Mouse (Mus musculus) liver, embryonic 13.5 days (tissue): ENCODE measurements around the gene Dcun1d5. TPM values are rescaled to one million over a fixed set of nuclear protein-coding genes. Genes with fewer than 3 reads are reported as not detected.
"Not testable (repeated sequence)": the region's sequence is repeated elsewhere in the genome, so short reads cannot be mapped to it uniquely, and the experiment has no call there.

Source experiments
- ATAC-seq: fragments of 200-750 bp; cut with Nextera tagmentation; 2 replicates; pipeline ENCODE4 v1.8.0; 2017; ENCODE audit warnings: low read depth, mild to moderate bottlenecking, moderate number of reproducible peaks, moderate library complexity
- DNase-seq: peaks from one replicate; pipeline ENCODE4 v3.0.0; 2022
- H3K27ac ChIP-seq: fragments of 300-500 bp; sonication (generic); 2 replicates; pipeline ENCODE4 v1.5.1; 2015; ENCODE audit warnings: moderate library complexity, mild to moderate bottlenecking, inconsistent platforms
- H3K27me3 ChIP-seq: fragments of 300-500 bp; sonication (generic); 2 replicates; pipeline ENCODE4 v1.6.1; 2015; ENCODE audit warnings: mild to moderate bottlenecking, inconsistent platforms
- H3K36me3 ChIP-seq: fragments of 300-500 bp; sonication (generic); 2 replicates; pipeline ENCODE4 v1.6.1; 2015; ENCODE audit warnings: mild to moderate bottlenecking, inconsistent platforms
- H3K4me1 ChIP-seq: fragments of 300-500 bp; sonication (generic); replicated peaks from 2 replicates; pipeline ENCODE4 v1.6.1; 2015; ENCODE audit warnings: inconsistent platforms
- H3K4me2 ChIP-seq: fragments of 300-500 bp; sonication (generic); 2 replicates; pipeline ENCODE4 v1.6.1; 2015; ENCODE audit warnings: inconsistent platforms, mild to moderate bottlenecking, moderate library complexity
- H3K4me3 ChIP-seq: fragments of 300-500 bp; sonication (generic); replicated peaks from 2 replicates; pipeline ENCODE4 v1.5.1; 2015; ENCODE audit warnings: mild to moderate bottlenecking, inconsistent platforms
- H3K9ac ChIP-seq: fragments of 300-500 bp; sonication (generic); 2 replicates; pipeline ENCODE4 v1.6.1; 2015; ENCODE audit warnings: mild to moderate bottlenecking, inconsistent platforms
- H3K9me3 ChIP-seq: fragments of 300-500 bp; sonication (generic); replicated peaks from 2 replicates; pipeline ENCODE4 v1.6.1; 2016; ENCODE audit warnings: inconsistent platforms
- WGBS: fragments of 180-500 bp; shearing (Covaris S2); methylation state at CpG from one replicate; pipeline ENCODE4 v1.1.7; 2015; ENCODE audit not compliant: insufficient replicate concordance; 5-methylcytosine and 5-hydroxymethylcytosine counted together
- polyA plus RNA-seq: library from polyadenylated mRNA; unstranded; fragments of >200 nt; fragmentation: Nextera tagmentation; extraction: Ambion mirVana; gene quantifications from 2 replicates; pipeline ENCODE4 v1.2.1, GENCODE M21; 2015

The Dcun1d5 gene
- polyA plus RNA-seq, result 82.6 and 94.8 TPM in 2 replicates

- peak; percentile 99 for ATAC-seq
- H3K9ac ChIP-seq, result peak within 1 kb of the TSS; percentile 95
- peak; percentile 84 for DNase-seq
- H3K27ac ChIP-seq, result peak within 1 kb of the TSS; percentile 94
- H3K4me3 ChIP-seq, result peak within 1 kb of the TSS; percentile 93
- H3K9me3 ChIP-seq, result no peaks in the 10 kb centered on the region
- peaks cover 26% of the 10 kb centered on the region for H3K4me1 ChIP-seq
- WGBS, result 0% methylated on average over 62 of the region's 62 CpGs
- H3K36me3 ChIP-seq, result peaks cover 6% of the 10 kb centered on the region; the same call in 1 of the 2 replicates
- no peaks in the 10 kb centered on the region for H3K27me3 ChIP-seq
- H3K4me2 ChIP-seq, result peak within 1 kb of the TSS; percentile 84
These were observed at the start of gene Dcun1d5, which contains the start of gene Dync2h1 for GRCm38 (mm10) chr9:7184172-7184896. Gene Dcun1d5, plus strand, starts transcription at chr9:7184520. Gene Dync2h1, minus strand, starts transcription at chr9:7184446.

DNA sequence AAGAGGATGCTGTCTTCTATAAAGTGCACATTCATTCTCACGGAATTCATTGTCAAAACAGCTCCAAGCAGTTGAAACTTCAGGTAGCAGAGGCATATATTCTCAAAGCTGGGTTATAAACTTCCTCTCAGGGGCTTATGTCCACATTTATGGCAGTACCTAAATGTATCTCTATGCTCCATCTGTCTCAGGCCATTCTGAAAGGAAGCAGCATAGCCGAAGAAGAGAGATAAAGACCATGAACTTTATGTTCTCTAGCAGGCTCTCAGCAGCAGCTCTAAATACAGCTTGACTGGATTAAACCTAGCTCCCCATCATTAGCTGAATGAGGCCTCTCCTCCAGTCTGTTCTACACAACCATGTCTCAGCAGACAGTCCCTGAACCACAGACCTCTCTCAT is 29.9 kb upstream of the Dcun1d5 start:
- no peak overlapping the region for H3K4me3 ChIP-seq
- WGBS, result 35% methylated on average over 2 of the region's 2 CpGs
- no peaks in the 10 kb centered on the region for H3K27me3 ChIP-seq
- no peak overlapping the region for H3K27ac ChIP-seq
- H3K36me3 ChIP-seq, result no peaks in the 10 kb centered on the region
- no peak for ATAC-seq
- H3K9me3 ChIP-seq, result no peaks in the 10 kb centered on the region
- H3K4me1 ChIP-seq, result no peaks in the 10 kb centered on the region
- H3K9ac ChIP-seq, result no peak overlapping the region
- no peak overlapping the region for H3K4me2 ChIP-seq
- DNase-seq, result no peak

- no peak for ATAC-seq
- Histone ChIP-seq H3K27ac (no peak overlapping the region), H3K4me3 (no peak overlapping the region), H3K9ac (no peak overlapping the region), H3K4me1 (no peaks in the 10 kb centered on the region), H3K27me3 (no peaks in the 10 kb centered on the region), H3K36me3 (0 out of 2 replicates have a peak, but pooled peaks cover 5% of the 10 kb centered on the region), H3K4me2 (no peak overlapping the region), H3K9me3 (no peaks in the 10 kb centered on the region)
- WGBS, result 82% methylated on average over 7 of the region's 7 CpGs
- DNase-seq, result no peak
These were observed 25.7 kb upstream of the Dcun1d5 start for GRCm38 (mm10) chr9:7158605-7159004.

DNA sequence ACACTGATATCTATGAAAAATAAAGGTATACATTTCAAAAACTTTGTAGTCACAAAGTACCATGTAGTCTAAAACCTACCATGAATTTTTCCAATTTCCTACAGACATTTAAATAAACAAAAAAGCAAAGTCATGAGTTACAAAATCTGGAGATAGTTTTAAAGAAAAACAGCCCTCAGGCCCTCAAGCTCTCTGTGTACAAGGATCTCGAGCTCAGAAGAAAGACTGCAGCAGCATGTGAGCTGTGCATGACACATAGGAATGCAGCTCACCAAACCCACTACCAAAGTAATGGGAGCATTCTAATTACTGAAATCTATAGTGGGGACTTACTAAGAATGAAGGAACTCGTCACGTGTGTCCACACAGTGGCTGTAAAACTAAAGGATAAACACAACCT is 24.6 kb upstream of the Dcun1d5 start:
- 60% methylated on average over 3 of the region's 3 CpGs for WGBS
- no peak for ATAC-seq
- H3K4me1 ChIP-seq, result no peaks in the 10 kb centered on the region

GRCm38 (mm10) chr9:7160688-7161087 is 23.6 kb upstream of the Dcun1d5 start:
- Histone ChIP-seq H3K4me1 (no peaks in the 10 kb centered on the region), H3K9ac (no peak overlapping the region), H3K4me2 (no peak overlapping the region), H3K4me3 (no peak overlapping the region), H3K27ac (no peak overlapping the region), H3K27me3 (no peaks in the 10 kb centered on the region), H3K9me3 (no peaks in the 10 kb centered on the region), H3K36me3 (peaks cover 9% of the 10 kb centered on the region; the same call in 1 of the 2 replicates)
- DNase-seq, result no peak
- 84% methylated on average over 5 of the region's 5 CpGs for WGBS
- no peak for ATAC-seq

More for the DNA sequence above, 24.6 kb upstream of the Dcun1d5 start:
- Histone ChIP-seq H3K9ac (no peak overlapping the region), H3K27ac (no peak overlapping the region), H3K36me3 (0 out of 2 replicates have a peak, but pooled peaks cover 5% of the 10 kb centered on the region), H3K27me3 (no peaks in the 10 kb centered on the region), H3K9me3 (no peaks in the 10 kb centered on the region), H3K4me2 (no peak overlapping the region), H3K4me3 (no peak overlapping the region)
- no peak for DNase-seq

DNA sequence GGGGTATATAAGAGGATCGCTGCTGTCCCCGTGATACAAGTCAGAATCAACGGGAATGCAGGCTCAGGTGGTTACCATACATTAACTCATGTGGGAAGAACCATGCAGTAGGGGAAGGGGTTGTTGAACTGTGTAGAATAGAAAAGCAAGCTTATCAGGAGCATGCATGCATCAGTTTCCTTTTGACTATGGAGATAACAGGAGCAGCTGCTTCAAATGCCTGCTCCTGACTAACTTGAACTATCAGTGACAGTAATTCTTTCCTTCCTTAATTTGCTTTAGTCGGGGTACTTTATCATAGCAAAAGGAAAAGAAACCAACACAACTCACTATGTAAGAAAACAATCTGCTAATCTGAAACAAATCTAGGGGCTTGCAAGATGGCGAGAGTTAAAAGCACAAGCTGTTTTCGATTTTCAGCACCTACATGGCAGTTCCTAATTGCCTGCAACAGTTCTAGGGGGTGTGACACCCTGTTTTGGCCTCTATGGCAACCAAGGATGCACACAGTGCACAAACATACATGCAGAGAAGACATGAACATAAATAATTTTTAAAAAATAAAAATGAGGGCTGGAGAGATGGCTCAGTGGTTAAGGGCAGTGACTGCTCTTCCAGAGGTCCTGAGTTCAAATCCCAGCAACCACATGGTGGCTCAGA is 16.9 kb upstream of the Dcun1d5 start:
- H3K27ac ChIP-seq, result no peak overlapping the region
- peak; percentile 92 for ATAC-seq
- WGBS, result 26% methylated on average over 6 of the region's 6 CpGs

DNA sequence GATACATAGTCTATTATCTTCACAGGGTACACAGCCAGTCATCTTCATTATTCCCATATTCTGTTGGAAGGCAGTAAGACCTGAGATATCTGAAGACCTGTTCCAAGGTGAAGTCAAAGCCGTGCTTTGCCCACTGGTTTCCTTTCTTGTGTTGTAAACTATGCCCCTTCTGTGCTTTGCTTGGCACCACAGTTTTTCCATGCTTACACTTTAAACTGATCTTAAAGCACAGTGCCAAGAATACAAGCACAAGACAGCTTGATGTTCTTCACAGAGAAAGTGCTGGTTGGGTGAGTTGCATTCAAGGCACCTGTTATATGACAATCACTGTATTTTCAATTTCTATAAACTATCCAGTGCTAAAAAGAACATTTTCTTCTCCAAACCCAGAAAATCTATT is 10.6 kb upstream of the Dcun1d5 start:
- Histone ChIP-seq H3K27me3 (no peaks in the 10 kb centered on the region), H3K4me1 (peaks cover 13% of the 10 kb centered on the region), H3K27ac (no peak overlapping the region), H3K4me3 (no peak overlapping the region), H3K4me2 (no peak overlapping the region), H3K9me3 (no peaks in the 10 kb centered on the region), H3K36me3 (no peaks in the 10 kb centered on the region), H3K9ac (no peak overlapping the region)
- 70% methylated on average over 1 of the region's 1 CpGs for WGBS
- no peak for DNase-seq
- no peak for ATAC-seq

More for the DNA sequence above, 16.9 kb upstream of the Dcun1d5 start:
- no peaks in the 10 kb centered on the region for H3K27me3 ChIP-seq
- peaks cover 8% of the 10 kb centered on the region; the same call in 1 of the 2 replicates for H3K36me3 ChIP-seq
- H3K4me3 ChIP-seq, result no peak overlapping the region
- peaks cover 11% of the 10 kb centered on the region for H3K4me1 ChIP-seq
- H3K9ac ChIP-seq, result no peak overlapping the region
- no peak overlapping the region for H3K4me2 ChIP-seq
- DNase-seq, result no peak
- H3K9me3 ChIP-seq, result no peaks in the 10 kb centered on the region

DNA sequence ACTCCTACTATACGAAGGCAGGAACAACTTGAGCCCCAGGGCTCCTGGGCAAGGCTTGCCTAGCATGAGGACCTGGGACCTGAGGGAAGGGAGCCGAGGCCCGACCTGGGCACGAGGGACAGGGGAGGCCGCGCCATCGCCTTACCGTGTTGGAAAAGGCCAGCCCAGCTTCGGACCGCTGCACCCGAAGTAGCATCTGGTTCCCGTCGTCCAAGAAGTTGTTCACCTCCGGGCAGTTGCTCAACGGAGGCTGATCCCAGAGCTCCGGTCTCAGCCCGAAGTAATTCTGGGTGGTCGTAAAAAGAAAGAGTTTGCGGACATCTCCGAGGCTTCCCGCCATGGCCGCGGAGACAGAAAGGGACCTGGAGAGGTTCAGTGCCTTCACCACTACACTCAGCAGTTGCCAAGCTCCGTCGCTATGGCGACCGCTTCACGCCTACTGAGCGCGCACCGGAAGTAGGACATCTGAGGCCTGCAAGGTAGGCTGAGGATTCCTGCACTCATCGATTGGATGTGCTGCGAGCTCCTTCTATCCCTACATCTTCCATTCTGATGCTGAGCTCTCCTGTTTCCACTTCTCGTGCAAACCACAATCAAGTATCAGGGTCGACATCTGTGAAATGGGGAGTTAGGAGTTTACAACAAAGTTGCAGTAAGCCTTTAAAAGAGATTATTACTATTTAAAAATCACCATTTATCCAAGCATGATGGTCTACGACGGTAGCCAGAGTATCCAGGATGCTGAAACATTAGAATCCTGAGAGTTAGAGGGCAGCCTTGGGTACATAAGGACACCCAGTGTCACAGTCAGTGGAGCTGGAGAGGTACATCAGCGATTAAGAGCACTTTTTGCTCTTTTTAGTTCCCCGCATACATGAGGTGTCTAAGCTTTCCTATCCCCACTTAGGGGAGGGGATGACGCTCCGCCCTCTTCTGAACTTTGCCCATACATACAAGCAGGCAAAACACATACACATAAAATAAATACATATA is 7.4 kb upstream of the Dcun1d5 start:
- peaks cover 6% of the 10 kb centered on the region; the same call in 1 of the 2 replicates for H3K36me3 ChIP-seq
- H3K4me2 ChIP-seq, result peak overlapping the region; percentile 82
- 9% methylated on average over 41 of the region's 41 CpGs for WGBS
- ATAC-seq (peak; percentile 98), DNase-seq (peak; percentile 67)
- H3K4me1 ChIP-seq, result peaks cover 13% of the 10 kb centered on the region
- H3K9ac ChIP-seq, result peak overlapping the region; percentile 60
- H3K27ac ChIP-seq, result no peak overlapping the region
- no peaks in the 10 kb centered on the region for H3K9me3 ChIP-seq
- peak overlapping the region; percentile 61 for H3K4me3 ChIP-seq
- no peaks in the 10 kb centered on the region for H3K27me3 ChIP-seq

DNA sequence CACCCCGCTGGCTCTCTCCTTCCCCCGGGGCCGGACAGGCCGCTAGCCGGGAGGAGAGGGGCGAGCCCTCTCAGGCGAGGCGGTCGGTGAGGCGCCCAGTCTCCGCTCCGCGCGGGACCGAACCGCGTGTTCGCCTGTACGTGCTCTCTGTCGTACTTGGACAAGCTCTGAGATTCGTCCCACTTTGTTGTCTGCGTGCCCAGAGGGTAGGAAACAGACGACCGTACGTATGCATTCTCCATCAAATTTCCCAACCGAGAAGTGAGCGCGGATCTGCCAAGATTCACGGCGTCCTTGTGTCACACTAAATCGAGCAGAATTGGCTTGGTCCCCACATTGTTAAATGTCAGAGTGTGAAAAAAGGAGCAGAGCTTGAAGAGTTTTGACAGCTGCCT is 574 bp downstream of the Dcun1d5 start:
- H3K4me1 ChIP-seq, result peaks cover 27% of the 10 kb centered on the region
- peak overlapping the region; percentile 94 for H3K27ac ChIP-seq
- WGBS, result under 1% methylated on average over 25 of the region's 31 CpGs
- ATAC-seq, result peak; percentile 81
- no peaks in the 10 kb centered on the region for H3K9me3 ChIP-seq
- no peaks in the 10 kb centered on the region for H3K27me3 ChIP-seq
- peak overlapping the region; percentile 93 for H3K4me3 ChIP-seq
- DNase-seq, result peak; percentile 36
- peaks cover 7% of the 10 kb centered on the region for H3K36me3 ChIP-seq
- H3K4me2 ChIP-seq, result peak overlapping the region; percentile 84
- peak overlapping the region; percentile 95 for H3K9ac ChIP-seq

- not testable (repeated sequence) for H3K4me3 ChIP-seq, H3K36me3 ChIP-seq, H3K4me2 ChIP-seq, H3K9me3 ChIP-seq, H3K27ac ChIP-seq, H3K27me3 ChIP-seq, H3K9ac ChIP-seq
- peaks cover 15% of the 10 kb centered on the region for H3K4me1 ChIP-seq
- WGBS, result 36% methylated on average over 3 of the region's 3 CpGs
- ATAC-seq (peak; percentile 99), DNase-seq (peak; percentile 27)
These were observed 6.4 kb downstream of the Dcun1d5 start for GRCm38 (mm10) chr9:7190694-7191093.

DNA sequence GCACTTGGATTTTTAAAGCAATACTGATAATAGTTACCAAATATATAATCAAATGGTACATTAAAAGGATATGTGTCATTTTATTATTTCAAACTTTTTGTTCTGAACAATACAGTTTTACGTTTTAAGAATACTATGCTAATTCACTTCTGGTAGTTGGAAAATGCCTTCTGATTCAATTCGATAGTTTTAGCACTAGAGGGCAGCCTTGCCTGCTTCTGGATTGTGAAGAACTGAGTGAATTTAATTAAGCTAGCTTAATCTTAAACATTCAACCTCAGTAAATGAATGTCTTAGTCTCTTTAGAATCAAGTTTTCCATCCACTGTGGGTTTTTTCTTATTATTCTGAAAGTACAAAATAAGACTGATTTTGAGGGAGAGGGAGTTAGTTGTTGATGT is 31.9 kb downstream of the Dcun1d5 start:
- Histone ChIP-seq H3K9ac (no peak overlapping the region), H3K27me3 (no peaks in the 10 kb centered on the region), H3K27ac (no peak overlapping the region), H3K4me3 (no peak overlapping the region), H3K4me1 (no peaks in the 10 kb centered on the region), H3K36me3 (peaks cover 11% of the 10 kb centered on the region), H3K4me2 (no peak overlapping the region), H3K9me3 (no peaks in the 10 kb centered on the region)
- no peak for ATAC-seq
- 37% methylated on average over 2 of the region's 2 CpGs for WGBS
- no peak for DNase-seq
